Mouse (Mus musculus) embryonic fibroblast, embryonic 13.5 days (primary cell): ENCODE results near the gene Hsd17b1.

ENCODE experiments used
- CTCF ChIP-seq: IDR thresholded peaks from 2 replicates; pipeline ENCODE4 v1.5.1; 2011; ENCODE audit warnings: mild to moderate bottlenecking, control low read depth, low read length, moderate library complexity, borderline replicate concordance; ENCODE audit not compliant: insufficient read depth
- POLR2A ChIP-seq: IDR thresholded peaks from 2 replicates; pipeline ENCODE4 v1.6.1; 2011; ENCODE audit warnings: low read depth, mild to moderate bottlenecking, control low read depth, low read length, moderate library complexity

DNA sequence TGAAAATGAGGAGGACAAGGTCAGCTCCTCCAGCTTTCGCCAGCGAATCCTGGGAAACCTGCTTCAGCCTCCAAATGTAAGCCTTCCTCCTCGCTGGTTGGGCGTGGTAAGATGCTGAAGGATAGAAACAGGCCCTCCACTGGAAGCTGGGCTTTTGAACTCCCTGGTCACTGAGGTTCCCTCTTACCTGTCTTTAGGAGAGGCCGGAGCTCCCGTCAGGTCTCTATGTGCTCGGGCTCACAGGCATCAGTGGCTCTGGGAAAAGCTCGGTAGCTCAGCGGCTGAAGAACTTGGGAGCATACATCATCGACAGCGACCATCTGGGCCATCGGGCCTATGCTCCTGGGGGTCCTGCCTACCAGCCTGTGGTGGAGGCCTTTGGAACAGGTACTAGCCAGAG lies 6.6 kb downstream of the Hsd17b1 start:
- TF ChIP-seq CTCF (no peak), POLR2A (no peak)
